Comparison of ENCODE assay signal across 9 mouse cellular contexts in the genomic region with DNA sequence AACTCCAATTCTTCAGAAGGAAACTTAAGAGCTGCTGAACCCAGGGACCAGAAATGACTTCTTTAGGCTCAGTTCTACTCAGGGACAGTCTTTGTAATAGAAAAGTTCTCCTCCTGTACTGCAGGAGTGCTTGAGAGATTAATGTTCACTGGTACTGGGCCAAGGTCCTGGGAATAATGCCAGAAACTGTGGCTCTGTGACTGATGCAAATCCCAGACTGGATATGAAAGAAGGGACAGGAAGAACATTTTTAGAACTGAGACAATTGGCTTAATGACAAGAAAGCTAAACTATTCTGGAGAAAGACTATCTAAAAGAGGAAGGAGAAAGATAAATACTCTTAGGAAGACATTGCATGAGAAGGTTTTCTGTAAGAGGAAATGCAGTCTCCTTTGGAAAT.
DNase-seq lines count a peak whose midpoint lies in the region; ATAC-seq and TF ChIP-seq lines count a peak whose summit lies in the region.
"Had no signal": no experiment of that assay in that cellular context is flagged by ENCODE, and none has a peak within 500 bp of the region (broad histone marks: within the 10 kb centered on the region; RNA-seq: fewer than 3 reads in every experiment).

No protein-coding gene starts in this region.

- H3K4me1 ChIP-seq in hindbrain, postnatal 0 days (ENCODE audit: insufficient read depth, low read length) = no peaks in the 10 kb centered on the region
- H3K4me1 ChIP-seq in hindbrain, embryonic 12.5 days = no peaks in the 10 kb centered on the region
- H3K4me1 ChIP-seq in heart, embryonic 12.5 days (replicated peaks) = no peaks in the 10 kb centered on the region
- H3K4me1 ChIP-seq in lung, postnatal 0 days (ENCODE audit: insufficient read depth, low read depth, low read length) = no peaks in the 10 kb centered on the region
- H3K4me1 ChIP-seq: embryonic facial prominence, embryonic 15.5 days had no signal

- no peak overlapping the region for H3K4me3 ChIP-seq in hindbrain, postnatal 0 days (ENCODE audit: low read length)
- no peak overlapping the region for H3K4me3 ChIP-seq in hindbrain, embryonic 12.5 days
- no peak overlapping the region for H3K4me3 ChIP-seq in heart, embryonic 12.5 days
- H3K4me3 ChIP-seq in lung, postnatal 0 days (ENCODE audit: low read depth, low read length) = no peak overlapping the region
- H3K4me3 ChIP-seq: embryonic facial prominence, embryonic 15.5 days had no signal

- H3K27ac ChIP-seq in hindbrain, postnatal 0 days = no peak overlapping the region
- H3K27ac ChIP-seq in hindbrain, embryonic 12.5 days = no peak overlapping the region
- H3K27ac ChIP-seq in heart, embryonic 12.5 days (ENCODE audit: poor library complexity, severe bottlenecking) = no peak overlapping the region
- H3K27ac ChIP-seq in lung, postnatal 0 days (ENCODE audit: low read length) = no peak overlapping the region
- H3K27ac ChIP-seq: embryonic facial prominence, embryonic 15.5 days had no signal

- peak; percentile 79 for DNase-seq in hindbrain, postnatal 0 days (ENCODE audit: low spot score)
- DNase-seq in cerebellum, adult 8-10 months = peak; percentile 19
- DNase-seq in kidney, postnatal 4 days = peak; percentile 89 to 90
- peak; percentile 79 for DNase-seq in lung, postnatal 0 days (ENCODE audit: low spot score)
- peak; percentile 54 for DNase-seq in testis, postnatal 14 days (ENCODE audit: low spot score)
- no peak for DNase-seq in spleen, adult 12 weeks (ENCODE audit: low spot score)

- TF ChIP-seq CTCF in hindbrain, postnatal 0 days (IDR thresholded peaks at IDR 0.05; ENCODE audit: low read depth) = no peak
- TF ChIP-seq CTCF in lung, postnatal 0 days (IDR thresholded peaks at IDR 0.05) = peak; percentile 18

- H3K36me3 ChIP-seq in hindbrain, postnatal 0 days (ENCODE audit: insufficient read depth, low read length) = no peaks in the 10 kb centered on the region
- H3K36me3 ChIP-seq in hindbrain, embryonic 12.5 days = no peaks in the 10 kb centered on the region
- no peaks in the 10 kb centered on the region for H3K36me3 ChIP-seq in heart, embryonic 12.5 days
- no peaks in the 10 kb centered on the region for H3K36me3 ChIP-seq in lung, postnatal 0 days (ENCODE audit: insufficient read depth, low read length)
- H3K36me3 ChIP-seq: embryonic facial prominence, embryonic 15.5 days had no signal

- ATAC-seq in hindbrain, postnatal 0 days = no peak
- no peak for ATAC-seq in hindbrain, embryonic 12.5 days (ENCODE audit: low FRiP score)
- ATAC-seq in heart, embryonic 12.5 days (ENCODE audit: insufficient number of reproducible peaks, low FRiP score) = peak; percentile 87; the same call in 1 of the 2 replicates
- ATAC-seq in lung, postnatal 0 days = peak; percentile 86

- no peak overlapping the region for H3K4me2 ChIP-seq in hindbrain, postnatal 0 days (ENCODE audit: low read depth, low read length)
- no peak overlapping the region for H3K4me2 ChIP-seq in hindbrain, embryonic 12.5 days (replicated peaks)
- H3K4me2 ChIP-seq in heart, embryonic 12.5 days = no peak overlapping the region
- H3K4me2 ChIP-seq in lung, postnatal 0 days (replicated peaks; ENCODE audit: low read depth, low read length) = no peak overlapping the region
- H3K4me2 ChIP-seq: embryonic facial prominence, embryonic 15.5 days had no signal

- TF ChIP-seq EP300 in lung, postnatal 0 days (IDR thresholded peaks at IDR 0.05) = no peak; the same call in 1 of the 2 replicates

- no peaks in the 10 kb centered on the region for H3K9me3 ChIP-seq in hindbrain, postnatal 0 days (ENCODE audit: low read length)
- no peaks in the 10 kb centered on the region for H3K9me3 ChIP-seq in hindbrain, embryonic 12.5 days (replicated peaks)
- H3K9me3 ChIP-seq in heart, embryonic 12.5 days (replicated peaks) = no peaks in the 10 kb centered on the region
- no peaks in the 10 kb centered on the region for H3K9me3 ChIP-seq in lung, postnatal 0 days (ENCODE audit: low read length)
- H3K9me3 ChIP-seq: embryonic facial prominence, embryonic 15.5 days had no signal

- no peaks in the 10 kb centered on the region for H3K27me3 ChIP-seq in hindbrain, postnatal 0 days (ENCODE audit: insufficient read depth, low read length)
- H3K27me3 ChIP-seq in hindbrain, embryonic 12.5 days = no peaks in the 10 kb centered on the region
- H3K27me3 ChIP-seq in heart, embryonic 12.5 days (replicated peaks) = no peaks in the 10 kb centered on the region
- H3K27me3 ChIP-seq in lung, postnatal 0 days (replicated peaks; ENCODE audit: insufficient read depth, low read length) = no peaks in the 10 kb centered on the region
- H3K27me3 ChIP-seq: embryonic facial prominence, embryonic 15.5 days had no signal

- H3K9ac ChIP-seq in hindbrain, postnatal 0 days (replicated peaks; ENCODE audit: low read length) = no peak overlapping the region
- H3K9ac ChIP-seq in hindbrain, embryonic 12.5 days = no peak overlapping the region
- H3K9ac ChIP-seq in heart, embryonic 12.5 days = no peak overlapping the region
- no peak overlapping the region for H3K9ac ChIP-seq in lung, postnatal 0 days (replicated peaks; ENCODE audit: low read depth)
- H3K9ac ChIP-seq: embryonic facial prominence, embryonic 15.5 days had no signal

Comparison
In these comparisons a context has a peak if more than half of its experiments do, and no peak if none do; other contexts are left out.
1. ATAC-seq: peak in heart, embryonic 12.5 days (single experiment) and lung, postnatal 0 days (single experiment); none in hindbrain, postnatal 0 days (single experiment) and hindbrain, embryonic 12.5 days (single experiment).